Mouse (Mus musculus): ENCODE data around the gene Trim16. TPM values are rescaled to one million over a fixed set of nuclear protein-coding genes. Genes with fewer than 3 reads are reported as not detected.

Gene Trim16
- polyA plus RNA-seq, 1 experiment = not detected

DNA sequence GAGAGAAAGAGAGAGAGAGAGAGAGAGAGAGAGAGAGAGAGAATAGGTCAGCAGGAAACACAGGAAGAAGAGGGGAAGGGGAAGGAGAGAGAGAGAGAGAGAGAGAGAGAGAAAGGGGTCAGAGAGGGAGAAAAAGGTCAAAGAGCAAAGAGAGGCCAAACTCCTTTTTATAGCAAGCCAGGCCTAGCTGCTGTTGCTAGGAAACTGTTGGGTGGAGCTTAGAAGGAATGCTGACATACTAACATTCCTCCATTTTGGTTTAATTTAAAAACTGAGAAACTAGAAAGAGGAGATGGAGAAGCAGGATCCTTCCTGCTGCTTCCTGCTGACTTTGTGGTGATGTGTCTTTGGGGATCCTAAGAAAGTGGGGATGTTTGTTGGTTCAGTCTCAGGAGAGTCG lies 55.7 kb downstream of the Trim16 start:
- H3K27ac ChIP-seq (ENCODE audit: insufficient read depth, low read depth, low read length) = no peak overlapping the region
- no peak overlapping the region for H3K4me3 ChIP-seq (ENCODE audit: insufficient read depth, low read depth, low read length)
- 79% methylated on average over 1 of the region's 1 CpGs for WGBS
- no peaks in the 10 kb centered on the region for H3K4me1 ChIP-seq (ENCODE audit: control insufficient read depth, insufficient read depth, low read length)
- TF ChIP-seq CTCF (IDR thresholded peaks at IDR 0.05; ENCODE audit: insufficient read depth, low read depth, low read length) = no peak
- no peak for TF ChIP-seq POLR2A (IDR thresholded peaks at IDR 0.05; ENCODE audit: insufficient read depth, low read depth, low read length)

DNA sequence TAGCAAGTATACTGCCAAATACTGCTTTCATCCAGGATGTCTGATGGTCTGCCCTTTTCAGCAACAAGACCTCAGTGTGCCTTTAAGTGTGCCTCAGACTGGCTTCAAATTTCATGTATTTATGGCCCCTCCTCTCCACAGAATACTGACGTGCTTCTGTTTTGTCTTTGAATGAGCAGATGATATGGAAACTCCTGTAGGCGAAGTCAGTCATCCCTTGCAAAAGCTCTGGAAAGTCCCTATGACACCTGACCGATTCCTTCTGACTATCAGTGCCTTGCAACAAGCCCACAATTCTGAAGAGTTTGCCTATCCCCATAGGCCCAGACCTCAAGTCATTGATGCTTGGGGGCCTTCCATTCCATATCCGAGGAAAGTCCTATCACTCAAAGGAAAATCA lies 56.4 kb downstream of the Trim16 start:
- Histone ChIP-seq H3K27ac (ENCODE audit: insufficient read depth, low read depth, low read length) (no peak overlapping the region), H3K4me1 (ENCODE audit: control insufficient read depth, insufficient read depth, low read length) (no peaks in the 10 kb centered on the region), H3K4me3 (ENCODE audit: insufficient read depth, low read depth, low read length) (no peak overlapping the region)
- 90% methylated on average over 4 of the region's 4 CpGs for WGBS
- TF ChIP-seq CTCF (IDR thresholded peaks at IDR 0.05; ENCODE audit: insufficient read depth, low read depth, low read length) (no peak), POLR2A (IDR thresholded peaks at IDR 0.05; ENCODE audit: insufficient read depth, low read depth, low read length) (no peak)

DNA sequence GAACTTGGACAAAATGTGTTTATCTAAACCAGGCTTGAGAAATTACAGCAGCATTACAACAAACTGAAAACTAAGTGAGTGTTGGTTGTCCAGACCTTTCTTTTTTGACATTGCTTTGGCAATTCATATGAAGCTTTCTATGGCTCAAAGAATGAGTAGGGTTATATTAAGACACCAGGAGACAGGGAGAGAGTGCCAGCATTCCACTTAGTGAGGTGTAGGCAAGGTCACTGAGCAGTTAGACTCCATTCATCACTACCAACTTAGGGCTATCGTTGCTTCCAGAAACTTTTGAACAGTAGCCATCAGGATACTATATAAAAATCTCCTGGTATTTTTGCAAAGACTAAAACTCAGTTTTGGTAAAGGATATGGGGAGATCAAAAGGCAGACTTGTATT lies 57.4 kb downstream of the Trim16 start:
- H3K27ac ChIP-seq (ENCODE audit: insufficient read depth, low read depth, low read length) = no peak overlapping the region
- TF ChIP-seq POLR2A (IDR thresholded peaks at IDR 0.05; ENCODE audit: insufficient read depth, low read depth, low read length) (no peak), CTCF (IDR thresholded peaks at IDR 0.05; ENCODE audit: insufficient read depth, low read depth, low read length) (no peak)
- 77% methylated on average over 1 of the region's 1 CpGs for WGBS
- H3K4me1 ChIP-seq (ENCODE audit: control insufficient read depth, insufficient read depth, low read length) = no peaks in the 10 kb centered on the region
- no peak overlapping the region for H3K4me3 ChIP-seq (ENCODE audit: insufficient read depth, low read depth, low read length)

DNA sequence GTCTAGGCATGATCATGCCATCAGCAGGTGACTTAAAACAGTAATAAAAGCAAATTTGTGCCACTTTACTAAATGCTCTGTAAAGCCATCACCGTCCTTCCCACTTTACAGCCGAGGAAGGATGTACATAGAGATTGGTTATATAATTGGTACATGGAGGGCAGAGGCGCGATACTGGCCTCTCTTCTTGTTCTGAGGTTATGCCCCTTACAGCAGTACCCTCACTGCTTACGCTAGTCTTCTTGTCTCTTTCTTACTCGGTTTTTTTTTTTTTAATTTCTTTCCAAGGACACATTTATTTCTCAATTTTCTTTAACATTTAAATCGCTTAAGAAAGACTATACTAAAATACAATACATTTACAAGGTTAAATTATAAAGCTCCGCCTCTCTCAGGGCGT lies 58.7 kb downstream of the Trim16 start:
- Histone ChIP-seq H3K4me3 (ENCODE audit: insufficient read depth, low read depth, low read length) (no peak overlapping the region), H3K27ac (ENCODE audit: insufficient read depth, low read depth, low read length) (no peak overlapping the region), H3K4me1 (ENCODE audit: control insufficient read depth, insufficient read depth, low read length) (no peaks in the 10 kb centered on the region)
- WGBS = 8% methylated on average over 9 of the region's 9 CpGs
- TF ChIP-seq POLR2A (IDR thresholded peaks at IDR 0.05; ENCODE audit: insufficient read depth, low read depth, low read length) (no peak), CTCF (IDR thresholded peaks at IDR 0.05; ENCODE audit: insufficient read depth, low read depth, low read length) (no peak)

DNA sequence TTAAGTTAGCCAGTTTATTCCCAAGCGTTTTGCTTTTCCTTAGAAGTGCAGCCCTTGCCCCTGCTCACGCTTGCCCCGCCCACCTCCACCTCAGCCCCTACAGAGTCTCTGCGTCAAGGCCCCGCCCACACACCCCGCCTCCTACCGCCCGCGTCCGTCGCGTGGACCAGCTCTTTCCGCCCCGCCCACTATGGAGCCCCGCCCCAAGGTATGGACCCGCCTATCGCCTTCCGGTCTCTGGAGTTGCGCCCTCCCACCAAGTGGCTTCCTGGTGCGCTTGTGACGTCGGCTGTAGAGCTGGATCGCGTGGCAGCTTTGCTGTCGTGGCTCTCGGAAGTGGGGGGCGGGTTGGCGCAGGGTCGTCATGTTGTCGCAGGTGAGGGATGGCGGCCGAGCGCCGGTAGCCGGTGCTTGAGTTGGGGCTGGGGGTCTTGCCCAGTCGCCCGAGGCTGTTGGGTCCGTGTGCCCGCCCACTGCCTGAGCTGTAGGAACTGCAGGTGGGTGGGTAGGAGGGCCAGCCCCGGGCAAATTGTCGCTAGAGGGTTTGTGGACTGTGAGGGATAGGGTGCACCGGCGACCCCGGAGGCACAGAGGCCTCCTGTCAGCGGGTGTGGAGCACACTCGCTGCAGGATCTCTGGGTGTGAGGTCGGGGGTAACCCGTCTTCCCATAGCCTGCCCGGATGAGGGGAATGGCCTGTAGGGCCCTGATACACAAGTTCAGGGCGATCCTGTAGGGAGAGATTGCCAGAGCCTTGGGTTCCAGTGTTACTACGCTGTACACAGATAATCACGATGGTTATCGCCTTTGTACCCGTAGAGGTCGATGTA lies 59.4 kb downstream of the Trim16 start, which contains the start of gene Tvp23b:
Gene Tvp23b, plus strand, starts transcription at position 236 of the 829 bp plus-strand sequence.
- no peaks in the 10 kb centered on the region for H3K4me1 ChIP-seq (ENCODE audit: control insufficient read depth, insufficient read depth, low read length)
- H3K27ac ChIP-seq (ENCODE audit: insufficient read depth, low read depth, low read length) = peak within 1 kb of the TSS; percentile 40
- WGBS = 2% methylated on average over 55 of the region's 55 CpGs
- H3K4me3 ChIP-seq (ENCODE audit: insufficient read depth, low read depth, low read length) = peak within 1 kb of the TSS; percentile 92
- TF ChIP-seq POLR2A (IDR thresholded peaks at IDR 0.05; ENCODE audit: insufficient read depth, low read depth, low read length) = peak; percentile 84; the same call in 1 of the 2 replicates
- no peak for TF ChIP-seq CTCF (IDR thresholded peaks at IDR 0.05; ENCODE audit: insufficient read depth, low read depth, low read length)

DNA sequence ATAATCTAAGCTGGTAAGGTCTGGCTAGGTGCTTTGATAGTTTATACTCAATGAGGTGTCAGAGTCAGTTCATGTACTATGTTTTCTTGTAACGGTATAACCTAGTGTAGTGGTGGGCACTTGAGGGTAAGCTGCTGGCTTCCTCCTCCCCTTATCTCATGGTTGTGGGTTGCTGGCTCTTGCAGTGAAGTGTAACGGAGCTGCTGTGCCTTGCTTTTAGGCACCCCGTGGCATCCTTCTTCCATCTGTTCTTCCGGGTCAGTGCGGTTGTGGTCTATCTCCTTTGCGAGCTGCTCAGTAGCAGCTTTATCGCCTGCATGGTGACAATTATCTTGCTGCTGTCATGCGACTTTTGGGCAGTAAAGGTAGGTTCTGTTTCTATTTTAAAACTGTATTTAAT lies 63.4 kb downstream of the Trim16 start:
- Histone ChIP-seq H3K27ac (ENCODE audit: insufficient read depth, low read depth, low read length) (no peak overlapping the region), H3K4me1 (ENCODE audit: control insufficient read depth, insufficient read depth, low read length) (no peaks in the 10 kb centered on the region), H3K4me3 (ENCODE audit: insufficient read depth, low read depth, low read length) (no peak overlapping the region)
- no peak for TF ChIP-seq POLR2A (IDR thresholded peaks at IDR 0.05; ENCODE audit: insufficient read depth, low read depth, low read length)
- no peak for TF ChIP-seq CTCF (IDR thresholded peaks at IDR 0.05; ENCODE audit: insufficient read depth, low read depth, low read length)
- 95% methylated on average over 8 of the region's 8 CpGs for WGBS

DNA sequence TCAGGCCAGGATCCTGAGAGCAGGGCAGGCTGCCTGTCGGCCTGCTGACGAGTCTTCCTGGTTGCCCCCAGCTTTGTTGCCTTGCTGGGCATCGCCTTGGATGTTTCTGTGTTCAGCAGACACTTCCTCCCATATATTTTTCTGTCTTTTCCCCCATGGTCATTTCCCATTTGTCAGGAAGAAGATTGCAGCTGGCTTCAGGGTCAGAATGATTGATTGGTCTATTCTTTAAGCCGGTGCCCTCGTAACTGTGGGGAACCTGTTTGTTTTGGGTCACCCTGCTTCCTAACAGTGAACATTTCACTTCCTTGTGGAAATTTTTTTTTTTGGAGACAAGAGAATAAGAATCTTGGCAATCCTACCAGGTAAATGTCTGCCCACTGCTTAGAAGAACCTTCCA lies 65.3 kb downstream of the Trim16 start:
- H3K4me3 ChIP-seq (ENCODE audit: insufficient read depth, low read depth, low read length) = no peak overlapping the region
- TF ChIP-seq CTCF (IDR thresholded peaks at IDR 0.05; ENCODE audit: insufficient read depth, low read depth, low read length) (no peak), POLR2A (IDR thresholded peaks at IDR 0.05; ENCODE audit: insufficient read depth, low read depth, low read length) (no peak)
- H3K4me1 ChIP-seq (ENCODE audit: control insufficient read depth, insufficient read depth, low read length) = no peaks in the 10 kb centered on the region
- H3K27ac ChIP-seq (ENCODE audit: insufficient read depth, low read depth, low read length) = no peak overlapping the region
- 89% methylated on average over 5 of the region's 5 CpGs for WGBS

DNA sequence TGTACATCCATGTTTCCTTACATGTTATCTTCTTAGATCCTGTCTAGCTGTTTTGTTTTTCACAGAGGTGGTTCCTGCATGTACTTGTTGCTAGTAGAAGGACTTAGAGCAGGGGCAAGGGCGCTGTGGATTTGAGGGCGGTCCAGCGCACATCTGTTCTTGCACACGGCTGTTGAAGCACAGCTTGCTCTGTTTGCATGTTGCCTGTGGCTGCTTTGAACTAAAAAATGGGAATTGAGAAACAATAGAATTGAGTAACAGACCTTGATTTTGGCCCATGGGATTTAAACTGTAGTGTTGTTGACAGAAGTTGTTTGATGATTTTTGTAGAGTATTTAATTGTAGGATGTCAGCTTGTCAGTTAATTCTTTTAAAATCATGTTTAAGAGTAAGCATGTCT lies 70.8 kb downstream of the Trim16 start:
- Histone ChIP-seq H3K4me1 (ENCODE audit: control insufficient read depth, insufficient read depth, low read length) (no peaks in the 10 kb centered on the region), H3K27ac (ENCODE audit: insufficient read depth, low read depth, low read length) (no peak overlapping the region), H3K4me3 (ENCODE audit: insufficient read depth, low read depth, low read length) (no peak overlapping the region)
- TF ChIP-seq CTCF (IDR thresholded peaks at IDR 0.05; ENCODE audit: insufficient read depth, low read depth, low read length) (no peak), POLR2A (IDR thresholded peaks at IDR 0.05; ENCODE audit: insufficient read depth, low read depth, low read length) (no peak)
- 83% methylated on average over 4 of the region's 4 CpGs for WGBS

DNA sequence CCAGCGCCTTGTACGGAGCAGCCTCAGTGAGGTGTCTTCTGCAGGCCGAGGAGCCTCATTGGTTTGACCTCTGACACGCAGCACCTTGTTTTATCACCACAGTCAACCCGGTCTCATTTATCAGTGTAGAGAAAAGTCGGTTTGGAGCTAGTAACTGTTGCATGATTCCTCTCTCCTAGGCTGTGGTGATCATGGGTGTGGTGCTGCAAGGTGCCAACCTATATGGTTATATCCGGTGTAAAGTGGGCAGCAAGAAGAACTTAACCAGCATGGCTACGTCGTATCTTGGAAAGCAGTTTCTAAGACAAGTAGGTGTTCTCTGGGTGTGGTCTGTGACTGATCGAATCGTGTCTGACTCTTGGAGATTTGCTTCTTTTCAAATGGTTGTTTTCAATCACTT lies 71.7 kb downstream of the Trim16 start:
- no peak overlapping the region for H3K4me3 ChIP-seq (ENCODE audit: insufficient read depth, low read depth, low read length)
- WGBS = 93% methylated on average over 11 of the region's 11 CpGs
- TF ChIP-seq CTCF (IDR thresholded peaks at IDR 0.05; ENCODE audit: insufficient read depth, low read depth, low read length) (no peak), POLR2A (IDR thresholded peaks at IDR 0.05; ENCODE audit: insufficient read depth, low read depth, low read length) (no peak)

More for the DNA sequence above, 71.7 kb downstream of the Trim16 start:
- Histone ChIP-seq H3K4me1 (ENCODE audit: control insufficient read depth, insufficient read depth, low read length) (no peaks in the 10 kb centered on the region), H3K27ac (ENCODE audit: insufficient read depth, low read depth, low read length) (no peak overlapping the region)

Other genes starting within 250 kb of the Trim16 start
- not detected in 2 replicates for gene Trpv2, start 245.7 kb upstream of the Trim16 start, polyA plus RNA-seq (2012; ENCODE audit: insufficient read depth, insufficient read length, low replicate concordance, missing spikeins)
- gene Lrrc75a, start 171.7 kb upstream of the Trim16 start, polyA plus RNA-seq (2012; ENCODE audit: insufficient read depth, insufficient read length, low replicate concordance, missing spikeins) = not detected in 2 replicates
- gene Mmgt2, start 171.6 kb upstream of the Trim16 start, polyA plus RNA-seq (2012; ENCODE audit: insufficient read depth, insufficient read length, low replicate concordance, missing spikeins) = not detected in 2 replicates
- gene Zfp287, start 88.3 kb upstream of the Trim16 start, polyA plus RNA-seq (2012; ENCODE audit: insufficient read depth, insufficient read length, low replicate concordance, missing spikeins) = not detected in 2 replicates
- gene Gm10428, start 67.1 kb upstream of the Trim16 start, polyA plus RNA-seq (2012; ENCODE audit: insufficient read depth, insufficient read length, low replicate concordance, missing spikeins) = not detected in 2 replicates
- gene Zfp286, start 30.8 kb upstream of the Trim16 start, polyA plus RNA-seq (2012; ENCODE audit: insufficient read depth, insufficient read length, low replicate concordance, missing spikeins) = not detected in 2 replicates
- not detected in 2 replicates for gene Fbxw10, start 26.8 kb downstream of the Trim16 start, polyA plus RNA-seq (2012; ENCODE audit: insufficient read depth, insufficient read length, low replicate concordance, missing spikeins)
- not detected in 2 replicates for gene Tvp23b, start 59.2 kb downstream of the Trim16 start, polyA plus RNA-seq (2012; ENCODE audit: insufficient read depth, insufficient read length, low replicate concordance, missing spikeins)
- not detected in 2 replicates for gene Cdrt4, start 131.0 kb downstream of the Trim16 start, polyA plus RNA-seq (2012; ENCODE audit: insufficient read depth, insufficient read length, low replicate concordance, missing spikeins)
- gene Tekt3, start 241.4 kb downstream of the Trim16 start, polyA plus RNA-seq (2012; ENCODE audit: insufficient read depth, insufficient read length, low replicate concordance, missing spikeins) = not detected in 2 replicates

Data from olfactory bulb, adult 2 months (tissue).